Mouse (Mus musculus) cortical plate, adult 2 months (tissue): ENCODE measurements around the gene Nox1.

Experiments
- CTCF ChIP-seq: fragments of 200-500 bp; IDR thresholded peaks from 2 replicates; pipeline ENCODE4 v1.5.1; 2011; ENCODE audit warnings: mild to moderate bottlenecking, control low read depth, low read length; ENCODE audit not compliant: insufficient read depth; ENCODE audit errors: extremely low read depth
- POLR2A ChIP-seq: fragments of 200-500 bp; IDR thresholded peaks from 2 replicates; pipeline ENCODE4 v1.6.1; 2011; ENCODE audit warnings: mild to moderate bottlenecking, low read length, control low read depth; ENCODE audit not compliant: insufficient read depth; ENCODE audit errors: extremely low read depth

DNA sequence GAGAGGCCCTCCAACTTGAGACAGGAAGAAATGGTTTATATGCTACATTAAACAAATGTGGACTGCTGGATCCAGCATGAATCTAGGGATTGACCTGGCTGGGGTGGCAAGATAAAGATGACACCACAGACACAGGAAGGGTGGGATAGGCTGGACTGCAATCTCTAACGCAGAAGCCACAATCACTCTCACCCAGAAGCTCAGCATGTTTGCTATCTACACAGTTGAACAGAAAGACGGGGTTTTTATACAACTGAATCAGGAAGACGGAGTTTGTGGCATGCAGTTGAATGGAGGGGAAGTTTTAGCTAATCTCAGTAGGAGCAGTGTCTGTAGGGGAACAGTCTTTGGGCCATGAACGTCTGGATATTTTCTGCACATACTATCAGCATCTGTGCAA lies 79.8 kb downstream of the Nox1 start:
- TF ChIP-seq CTCF, result no peak
- TF ChIP-seq POLR2A, result no peak
